Mouse (Mus musculus): ENCODE measurements around the gene Tcf7l2.

The Tcf7l2 gene

GRCm38 (mm10) chr19:55830976-55831559 is 89.4 kb downstream of the Tcf7l2 start:
- no peak for DNase-seq (ENCODE audit: low spot score in 2 of 2)

DNA sequence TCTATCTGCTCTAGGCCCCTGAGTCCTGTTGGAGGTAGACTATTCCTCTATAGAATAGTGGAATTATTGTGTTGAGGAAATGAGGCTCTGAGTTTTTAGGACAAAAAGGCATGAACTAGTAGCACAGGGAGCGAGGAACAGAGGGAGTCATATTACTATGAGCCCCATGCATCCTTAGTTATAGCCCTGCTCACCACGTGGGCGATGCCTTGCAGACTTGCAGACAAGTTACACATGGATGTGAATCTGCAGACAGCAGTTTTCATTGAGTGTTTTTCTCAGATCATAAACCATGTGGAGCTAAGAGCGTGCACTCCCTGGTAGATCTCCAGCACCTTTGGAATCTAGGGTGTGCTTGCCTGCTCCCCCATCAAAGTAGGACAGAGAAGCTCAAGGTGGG is 90.5 kb downstream of the Tcf7l2 start:
- no peak for DNase-seq (ENCODE audit: low spot score in 2 of 2)

DNA sequence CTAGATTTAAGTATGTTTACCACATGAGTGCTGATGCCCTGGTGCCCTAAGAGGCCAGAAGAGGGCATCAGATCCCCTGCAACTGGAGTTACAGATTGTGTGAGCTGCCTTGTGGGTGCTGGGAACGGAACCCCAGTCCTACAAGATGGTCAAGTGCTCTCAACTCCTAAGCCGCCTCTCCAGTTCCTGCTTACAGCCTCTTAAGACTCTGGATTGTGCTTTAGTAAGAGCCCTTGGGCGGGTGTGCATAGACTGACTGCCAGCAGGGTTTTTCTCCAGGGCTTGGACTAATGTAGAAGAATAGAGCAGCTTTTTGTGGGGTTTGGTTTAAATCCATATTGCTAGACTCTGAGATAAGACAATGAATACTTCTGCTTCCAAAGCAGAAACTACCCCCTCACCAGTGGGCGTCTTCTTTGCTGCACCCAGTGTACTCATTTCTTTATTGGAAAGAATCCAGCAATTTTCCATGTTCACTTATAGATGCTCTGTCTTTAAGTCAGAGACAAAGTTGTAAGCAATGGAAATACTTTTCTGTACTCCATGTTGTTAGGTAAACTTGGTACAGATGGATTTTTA is 92.3 kb downstream of the Tcf7l2 start:
- DNase-seq (ENCODE audit: low spot score in 2 of 2) = no peak

DNA sequence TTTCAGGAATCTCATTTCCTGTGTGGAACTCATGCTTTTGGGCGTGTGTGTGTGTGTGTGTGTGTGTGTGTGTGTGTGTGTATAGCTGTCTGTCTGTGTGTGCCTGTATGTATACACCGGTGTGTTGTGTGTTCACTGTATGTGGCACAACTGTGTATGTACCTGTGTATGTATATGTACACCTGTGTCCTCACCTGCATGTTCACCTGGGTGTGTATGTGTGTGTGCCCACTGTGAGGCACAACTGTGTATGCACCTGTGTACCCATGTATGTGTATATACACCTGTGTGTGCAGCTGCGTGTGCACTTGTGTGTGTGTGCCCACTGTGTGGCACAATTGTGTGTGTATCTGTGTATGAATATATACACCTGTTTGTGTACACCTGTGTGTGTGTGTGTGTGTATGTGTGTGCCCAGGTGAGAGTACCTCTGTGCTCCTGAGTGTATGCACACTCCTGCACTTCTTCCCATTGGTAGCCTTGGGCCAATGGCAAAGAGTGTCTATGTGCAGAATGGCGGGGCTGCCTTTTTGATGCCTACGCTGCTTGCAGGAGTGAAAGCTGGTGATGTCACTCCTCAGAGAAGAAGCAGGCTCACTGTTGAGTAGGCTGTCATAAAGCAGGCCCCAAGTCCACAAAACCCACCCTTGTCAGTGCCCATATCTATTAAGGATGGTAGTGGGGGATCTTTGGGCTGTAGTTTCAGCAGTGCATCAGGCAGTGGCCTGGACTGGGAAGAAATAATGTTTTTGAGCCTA is 95.5 kb downstream of the Tcf7l2 start:
- DNase-seq (ENCODE audit: low spot score in 2 of 2) = no peak

GRCm38 (mm10) chr19:55837924-55838323 is 96.3 kb downstream of the Tcf7l2 start:
- no peak for DNase-seq (ENCODE audit: low spot score in 2 of 2)

GRCm38 (mm10) chr19:55838389-55839035 is 96.9 kb downstream of the Tcf7l2 start:
- no peak for DNase-seq (ENCODE audit: low spot score in 2 of 2)

GRCm38 (mm10) chr19:55839036-55839555 is 97.5 kb downstream of the Tcf7l2 start:
- no peak for DNase-seq (ENCODE audit: low spot score in 2 of 2)

DNA sequence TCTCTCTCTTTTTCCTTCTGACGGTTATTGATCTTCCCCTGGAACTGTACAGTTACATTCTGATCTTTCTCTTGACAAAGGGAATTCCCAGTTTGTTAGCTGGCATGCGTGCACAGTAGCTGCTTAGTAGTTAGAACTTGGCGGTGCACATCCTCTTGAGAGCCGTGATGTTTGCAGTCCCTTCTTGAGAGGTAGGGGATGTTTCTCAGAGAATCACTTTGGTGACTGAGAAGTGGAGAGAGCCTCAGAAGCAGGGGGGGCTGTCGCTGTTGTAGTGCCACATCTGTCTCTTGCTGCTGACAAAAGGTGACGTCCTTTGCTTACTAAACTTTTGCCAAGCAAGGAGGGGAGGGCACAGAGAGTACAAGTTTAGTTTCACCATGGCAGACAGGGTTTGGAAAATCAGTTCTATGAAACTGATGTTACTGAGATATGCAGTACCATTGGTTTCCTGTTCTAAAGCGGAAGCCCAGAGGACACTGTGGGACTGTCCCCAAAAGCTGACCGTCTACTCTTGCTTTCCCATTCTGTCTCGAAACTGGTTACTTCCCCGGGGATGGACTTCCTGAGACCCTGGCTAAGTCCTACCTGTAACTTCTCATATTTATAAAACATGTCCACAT is 99.0 kb downstream of the Tcf7l2 start:
- no peak for DNase-seq (ENCODE audit: low spot score in 2 of 2)

- no peak for DNase-seq (ENCODE audit: low spot score in 2 of 2)
Observed at GRCm38 (mm10) chr19:55842046-55842445, 100.4 kb downstream of the Tcf7l2 start.

GRCm38 (mm10) chr19:55843111-55843887 is 101.7 kb downstream of the Tcf7l2 start:
- no peak for DNase-seq (ENCODE audit: low spot score in 2 of 2)

DNA sequence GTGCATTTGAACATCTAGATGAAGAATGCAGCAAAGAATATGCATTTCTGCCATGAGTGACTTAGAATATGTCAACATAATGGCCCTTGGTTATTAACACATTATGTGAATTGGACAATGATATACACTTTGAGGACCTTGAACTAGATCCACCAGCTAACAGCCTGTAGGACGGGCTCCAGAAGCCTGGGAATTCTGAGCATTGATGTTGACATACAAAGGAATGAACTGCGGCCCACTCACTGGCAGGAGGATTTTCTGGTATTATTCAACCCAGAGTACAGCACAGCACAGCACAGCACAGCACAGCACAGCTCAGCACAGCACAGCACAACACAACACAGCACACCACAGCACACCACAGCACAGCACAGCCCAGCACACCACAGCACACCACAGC is 104.1 kb downstream of the Tcf7l2 start:
- no peak for DNase-seq (ENCODE audit: low spot score in 2 of 2)

DNA sequence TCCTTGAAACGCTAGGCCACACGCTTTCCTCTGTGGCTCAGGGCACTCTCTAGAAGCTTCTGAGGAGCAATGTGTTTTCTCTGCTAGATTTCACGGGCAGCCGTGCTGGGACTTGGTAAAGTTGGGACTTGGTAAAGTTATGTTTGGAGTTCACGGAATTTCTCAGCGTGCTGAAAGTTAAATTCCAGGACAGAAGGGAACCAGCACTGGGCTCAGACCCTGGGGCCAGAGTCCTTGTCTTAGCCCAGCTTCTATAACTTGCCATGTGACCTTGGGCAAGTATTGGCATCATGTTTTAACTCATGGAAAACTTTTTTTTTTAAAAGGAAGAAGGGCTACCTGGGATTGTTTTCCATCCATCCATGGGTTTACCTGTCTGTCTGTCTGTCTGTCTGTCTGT is 104.6 kb downstream of the Tcf7l2 start:
- no peak for DNase-seq (ENCODE audit: low spot score in 2 of 2)

GRCm38 (mm10) chr19:55847043-55847442 is 105.4 kb downstream of the Tcf7l2 start:
- no peak for DNase-seq (ENCODE audit: low spot score in 2 of 2)

DNA sequence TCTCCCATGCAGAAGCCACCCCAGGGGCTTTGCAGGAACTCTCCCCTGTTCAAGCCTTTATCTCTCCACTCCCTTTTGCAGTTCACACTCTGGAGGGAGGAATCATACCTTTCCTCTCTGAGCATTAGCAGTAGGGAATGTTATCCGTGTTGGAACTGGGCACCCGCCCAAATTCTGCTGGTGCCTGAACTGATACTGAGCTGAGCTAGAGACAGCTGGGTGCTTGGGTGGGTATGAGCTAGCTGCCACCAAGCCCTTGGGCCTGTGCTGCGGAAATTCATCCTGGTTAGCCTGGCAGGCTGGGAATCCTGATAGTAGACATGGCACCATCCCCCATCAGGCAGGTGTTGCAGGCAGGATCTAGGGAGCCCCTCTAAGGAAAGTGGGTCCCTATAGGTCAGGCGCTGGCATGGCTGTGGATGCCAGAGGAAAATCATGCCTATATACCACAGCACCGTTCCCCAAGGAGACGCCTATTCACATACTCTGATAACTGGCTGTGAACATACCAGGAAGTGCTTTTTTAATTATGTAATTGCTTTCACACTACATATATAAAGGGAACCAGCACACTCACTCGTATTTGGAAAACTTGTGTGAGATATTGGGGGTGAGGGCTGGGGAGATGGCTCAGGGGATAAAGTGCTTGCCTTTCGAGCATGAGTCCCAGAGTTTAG is 108.9 kb downstream of the Tcf7l2 start:
- DNase-seq (ENCODE audit: low spot score in 2 of 2) = no peak

GRCm38 (mm10) chr19:55851498-55852324 is 110.1 kb downstream of the Tcf7l2 start:
- DNase-seq (ENCODE audit: low spot score in 2 of 2) = no peak

DNA sequence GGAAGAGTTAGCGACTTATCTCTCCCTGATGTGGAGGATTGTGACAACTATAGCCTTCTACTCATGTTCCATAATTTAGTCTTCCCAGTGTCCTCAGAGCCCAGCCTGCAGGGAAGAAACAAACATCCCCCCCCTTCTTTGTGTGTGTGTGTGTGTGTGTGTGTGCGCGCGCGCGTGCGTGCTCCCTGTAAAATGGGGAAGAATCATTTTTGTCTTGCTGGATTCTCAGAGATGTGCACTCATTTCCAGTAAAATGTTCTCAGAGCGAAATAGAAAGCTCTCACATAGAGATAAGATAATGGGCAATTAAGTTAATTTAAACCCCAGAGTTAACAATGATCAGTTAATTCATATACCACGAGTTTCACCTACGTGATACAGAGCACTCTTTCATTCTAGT is 112.8 kb downstream of the Tcf7l2 start:
- no peak for DNase-seq (ENCODE audit: low spot score in 2 of 2)

GRCm38 (mm10) chr19:55855571-55855970 is 114.0 kb downstream of the Tcf7l2 start:
- no peak for DNase-seq (ENCODE audit: low spot score in 2 of 2)

- DNase-seq (ENCODE audit: low spot score in 2 of 2) = no peak
Observed at GRCm38 (mm10) chr19:55857328-55857727, 115.7 kb downstream of the Tcf7l2 start.

GRCm38 (mm10) chr19:55860009-55860743 is 118.6 kb downstream of the Tcf7l2 start:
- DNase-seq (ENCODE audit: low spot score in 2 of 2) = no peak

All from spleen, postnatal 14 days (tissue).